Mouse (Mus musculus) kidney, postnatal 25 days (tissue): ENCODE measurements around the gene Ing2.
A peak's percentile ranks its signal among the peaks of the same experiment; 100 is the strongest.

Source experiments
- DNase-seq, 2 experiments: peaks; one replicate each; pipeline ENCODE4 v3.0.0; 2021; ENCODE audit warnings: mixed read lengths in 2 of 2

Ing2 gene

GRCm38 (mm10) chr8:47674140-47674776, 1.1 kb downstream of the Ing2 start:
- DNase-seq = peak in 1 of 2 experiments; percentile 15

- peak; percentile 93 to 94 for DNase-seq
Measured at GRCm38 (mm10) chr8:47673317-47674139, 1.8 kb downstream of the Ing2 start.

GRCm38 (mm10) chr8:47664231-47664785, 11.0 kb downstream of the Ing2 start:
- no peak for DNase-seq

- DNase-seq = peak; percentile 72 to 81
Measured at GRCm38 (mm10) chr8:47663201-47663600, 12.2 kb downstream of the Ing2 start.

GRCm38 (mm10) chr8:47662716-47663115, 12.6 kb downstream of the Ing2 start:
- no peak for DNase-seq

GRCm38 (mm10) chr8:47660394-47660793, 15.0 kb downstream of the Ing2 start:
- DNase-seq = no peak

GRCm38 (mm10) chr8:47659463-47659862, 15.9 kb downstream of the Ing2 start:
- DNase-seq = no peak

GRCm38 (mm10) chr8:47654406-47654805, 20.9 kb downstream of the Ing2 start:
- DNase-seq = no peak

GRCm38 (mm10) chr8:47652737-47653076, 22.6 kb downstream of the Ing2 start:
- DNase-seq = no peak

GRCm38 (mm10) chr8:47651913-47652736, 23.2 kb downstream of the Ing2 start:
- DNase-seq = peak; percentile 50 to 72

- no peak for DNase-seq
Measured at GRCm38 (mm10) chr8:47650853-47651252, 24.5 kb downstream of the Ing2 start.

- no peak for DNase-seq
Measured at GRCm38 (mm10) chr8:47649551-47649950, 25.8 kb downstream of the Ing2 start.

GRCm38 (mm10) chr8:47642514-47643064, 32.8 kb downstream of the Ing2 start:
- no peak for DNase-seq

GRCm38 (mm10) chr8:47637152-47637551, 38.2 kb downstream of the Ing2 start:
- DNase-seq = no peak

- no peak for DNase-seq
Measured at GRCm38 (mm10) chr8:47636032-47636431, 39.3 kb downstream of the Ing2 start.

- DNase-seq = no peak
Measured at GRCm38 (mm10) chr8:47634791-47635341, 40.5 kb downstream of the Ing2 start.

- no peak for DNase-seq
Measured at GRCm38 (mm10) chr8:47621144-47621543, 54.2 kb downstream of the Ing2 start.
